Mouse (Mus musculus): ENCODE measurements around the gene Hist1h4m. TPM values are rescaled to one million over a fixed set of nuclear protein-coding genes. Genes with fewer than 3 reads are reported as not detected.

Hist1h4m gene
- polyA plus RNA-seq, 1 experiment from 2014 or later = not detected

Small RNA genes within 50 kb of the gene (microRNA-seq; reads per million reads assigned to microRNA genes)
- not detected for gene Gm19658
- not detected for gene Gm44346
- not detected for gene Gm44466

Other genes starting within 250 kb of the Hist1h4m start
- gene Olfr1364, start 230.0 kb upstream of the Hist1h4m start, polyA plus RNA-seq (2015; fragmentation: Nextera tagmentation; extraction: Ambion mirVana) = not detected in 2 replicates
- gene Olfr1362, start 197.7 kb upstream of the Hist1h4m start, polyA plus RNA-seq (2015; fragmentation: Nextera tagmentation; extraction: Ambion mirVana) = not detected in 2 replicates
- not detected in 2 replicates for gene Olfr11, start 169.2 kb upstream of the Hist1h4m start, polyA plus RNA-seq (2015; fragmentation: Nextera tagmentation; extraction: Ambion mirVana)
- gene Olfr1361, start 148.4 kb upstream of the Hist1h4m start, polyA plus RNA-seq (2015; fragmentation: Nextera tagmentation; extraction: Ambion mirVana) = not detected in 2 replicates
- gene Olfr1360, start 134.3 kb upstream of the Hist1h4m start, polyA plus RNA-seq (2015; fragmentation: Nextera tagmentation; extraction: Ambion mirVana) = not detected in 2 replicates
- gene Olfr1359, start 113.6 kb upstream of the Hist1h4m start, polyA plus RNA-seq (2015; fragmentation: Nextera tagmentation; extraction: Ambion mirVana) = not detected in 2 replicates
- 1.6 and 4.5 TPM in 2 replicates for gene Hist1h2bl, start 95.6 kb upstream of the Hist1h4m start, polyA plus RNA-seq (2015; fragmentation: Nextera tagmentation; extraction: Ambion mirVana)
- 29.5 and 35.5 TPM in 2 replicates for gene Hist1h2ai, start 95.3 kb upstream of the Hist1h4m start, polyA plus RNA-seq (2015; fragmentation: Nextera tagmentation; extraction: Ambion mirVana)
- gene Hist1h3h, start 94.1 kb upstream of the Hist1h4m start, polyA plus RNA-seq (2015; fragmentation: Nextera tagmentation; extraction: Ambion mirVana) = 14.2 and 15.6 TPM in 2 replicates
- gene Hist1h2bm, start 89.7 kb upstream of the Hist1h4m start, polyA plus RNA-seq (2015; fragmentation: Nextera tagmentation; extraction: Ambion mirVana) = 4.6 and 5.2 TPM in 2 replicates
- gene Hist1h4j, start 76.7 kb upstream of the Hist1h4m start, polyA plus RNA-seq (2015; fragmentation: Nextera tagmentation; extraction: Ambion mirVana) = 0.91 and 1.9 TPM in 2 replicates
- 2.5 and 5.4 TPM in 2 replicates for gene Hist1h4k, start 61.2 kb upstream of the Hist1h4m start, polyA plus RNA-seq (2015; fragmentation: Nextera tagmentation; extraction: Ambion mirVana)
- 32.0 and 32.6 TPM in 2 replicates for gene Hist1h2ak, start 57.9 kb upstream of the Hist1h4m start, polyA plus RNA-seq (2015; fragmentation: Nextera tagmentation; extraction: Ambion mirVana)
- gene Hist1h2bn, start 57.6 kb upstream of the Hist1h4m start, polyA plus RNA-seq (2015; fragmentation: Nextera tagmentation; extraction: Ambion mirVana) = 2.2 and 6.0 TPM in 2 replicates
- gene Hist1h1b, start 31.1 kb upstream of the Hist1h4m start, polyA plus RNA-seq (2015; fragmentation: Nextera tagmentation; extraction: Ambion mirVana) = 24.0 and 28.9 TPM in 2 replicates
- 134 and 151 TPM in 2 replicates for gene Hist1h3i, start 28.4 kb upstream of the Hist1h4m start, polyA plus RNA-seq (2015; fragmentation: Nextera tagmentation; extraction: Ambion mirVana)
- 7.2 and 7.4 TPM in 2 replicates for gene Hist1h2an, start 24.5 kb upstream of the Hist1h4m start, polyA plus RNA-seq (2015; fragmentation: Nextera tagmentation; extraction: Ambion mirVana)
- gene Hist1h2bp, start 24.3 kb upstream of the Hist1h4m start, polyA plus RNA-seq (2015; fragmentation: Nextera tagmentation; extraction: Ambion mirVana) = 1.8 and 3.8 TPM in 2 replicates
- gene Hist1h2bq, start 1.5 kb upstream of the Hist1h4m start, polyA plus RNA-seq (2015; fragmentation: Nextera tagmentation; extraction: Ambion mirVana) = 19.6 and 28.7 TPM in 2 replicates
- gene Hist1h2ao, start 1.3 kb upstream of the Hist1h4m start, polyA plus RNA-seq (2015; fragmentation: Nextera tagmentation; extraction: Ambion mirVana) = 1.8 and 5.5 TPM in 2 replicates
- gene Hist1h4n, start 20.4 kb downstream of the Hist1h4m start, polyA plus RNA-seq (2015; fragmentation: Nextera tagmentation; extraction: Ambion mirVana) = 17.2 and 18.2 TPM in 2 replicates
- gene Hist1h2ap, start 21.8 kb downstream of the Hist1h4m start, polyA plus RNA-seq (2015; fragmentation: Nextera tagmentation; extraction: Ambion mirVana) = 3,941 and 3,959 TPM in 2 replicates
- gene Hist1h2br, start 22.0 kb downstream of the Hist1h4m start, polyA plus RNA-seq (2015; fragmentation: Nextera tagmentation; extraction: Ambion mirVana) = 19.7 and 28.8 TPM in 2 replicates
- gene Zfp184, start 133.3 kb downstream of the Hist1h4m start, polyA plus RNA-seq (2015; fragmentation: Nextera tagmentation; extraction: Ambion mirVana) = 12.1 and 12.5 TPM in 2 replicates
- 0.08 and 0.17 TPM in 2 replicates for gene Pom121l2, start 169.4 kb downstream of the Hist1h4m start, polyA plus RNA-seq (2015; fragmentation: Nextera tagmentation; extraction: Ambion mirVana)
- gene Prss16, start 198.0 kb downstream of the Hist1h4m start, polyA plus RNA-seq (2015; fragmentation: Nextera tagmentation; extraction: Ambion mirVana) = 0.14 and 0.35 TPM in 2 replicates
- 9.8 and 11.2 TPM in 2 replicates for gene Hist1h2ah, start 223.8 kb downstream of the Hist1h4m start, polyA plus RNA-seq (2015; fragmentation: Nextera tagmentation; extraction: Ambion mirVana)
- 8.8 and 12.6 TPM in 2 replicates for gene Hist1h2bk, start 224.1 kb downstream of the Hist1h4m start, polyA plus RNA-seq (2015; fragmentation: Nextera tagmentation; extraction: Ambion mirVana)
- gene Hist1h4i, start 229.6 kb downstream of the Hist1h4m start, polyA plus RNA-seq (2015; fragmentation: Nextera tagmentation; extraction: Ambion mirVana) = 30.5 and 31.4 TPM in 2 replicates
- 59.1 and 68.1 TPM in 2 replicates for gene Hist1h2ag, start 231.2 kb downstream of the Hist1h4m start, polyA plus RNA-seq (2015; fragmentation: Nextera tagmentation; extraction: Ambion mirVana)
- 16.8 and 19.2 TPM in 2 replicates for gene Hist1h2bj, start 231.5 kb downstream of the Hist1h4m start, polyA plus RNA-seq (2015; fragmentation: Nextera tagmentation; extraction: Ambion mirVana)